Mouse (Mus musculus) heart, embryonic 13.5 days (tissue): ENCODE measurements at regions not wholly inside any gene's neighbourhood (a gene's known extent, or its start where the extent isn't known, plus 50 kb on each side); places are given as distances from the start of the nearest gene placed in this dataset.

Source experiments
- ATAC-seq: fragments of 200-750 bp; cut with Nextera tagmentation; 2 replicates; pipeline ENCODE4 v1.8.0; 2017; ENCODE audit warnings: moderate TSS enrichment; ENCODE audit not compliant: insufficient number of reproducible peaks, low FRiP score, low TSS enrichment; ENCODE audit errors: extremely low read depth
- H3K27ac ChIP-seq: fragments of 300-500 bp; sonication (generic); replicated peaks from 2 replicates; pipeline ENCODE4 v1.5.1; 2015; ENCODE audit warnings: moderate library complexity, mild to moderate bottlenecking, inconsistent platforms
- H3K27me3 ChIP-seq: fragments of 300-500 bp; sonication (generic); replicated peaks from 2 replicates; pipeline ENCODE4 v1.6.1; 2015; ENCODE audit warnings: mild to moderate bottlenecking, inconsistent platforms
- H3K36me3 ChIP-seq: fragments of 300-500 bp; sonication (generic); 2 replicates; pipeline ENCODE4 v1.6.1; 2015; ENCODE audit warnings: mild to moderate bottlenecking, inconsistent platforms
- H3K4me1 ChIP-seq: fragments of 300-500 bp; sonication (generic); 2 replicates; pipeline ENCODE4 v1.6.1; 2015; ENCODE audit warnings: inconsistent platforms
- H3K4me2 ChIP-seq: fragments of 300-500 bp; sonication (generic); 2 replicates; pipeline ENCODE4 v1.6.1; 2015; ENCODE audit warnings: inconsistent platforms, mild to moderate bottlenecking, moderate library complexity
- H3K4me3 ChIP-seq: fragments of 300-500 bp; sonication (generic); 2 replicates; pipeline ENCODE4 v1.5.1; 2015; ENCODE audit warnings: moderate library complexity, mild to moderate bottlenecking, inconsistent platforms
- H3K9ac ChIP-seq: fragments of 300-500 bp; sonication (generic); 2 replicates; pipeline ENCODE4 v1.6.1; 2015; ENCODE audit warnings: inconsistent platforms, mild to moderate bottlenecking, moderate library complexity
- H3K9me3 ChIP-seq: fragments of 300-500 bp; sonication (generic); 2 replicates; pipeline ENCODE4 v1.6.1; 2016; ENCODE audit warnings: inconsistent platforms
- WGBS: fragments of 180-500 bp; shearing (Covaris S2); methylation state at CpG from one replicate; pipeline ENCODE4 v1.1.7; 2015; ENCODE audit warnings: mixed read lengths; 5-methylcytosine and 5-hydroxymethylcytosine counted together

- Histone ChIP-seq H3K27ac (no peak overlapping the region), H3K4me1 (no peaks in the 10 kb centered on the region), H3K4me2 (no peak overlapping the region), H3K9ac (no peak overlapping the region), H3K4me3 (no peak overlapping the region), H3K36me3 (no peaks in the 10 kb centered on the region), H3K9me3 (no peaks in the 10 kb centered on the region), H3K27me3 (no peaks in the 10 kb centered on the region)
- ATAC-seq = no peak
- 57% methylated on average over 6 of the region's 6 CpGs for WGBS
Observed at GRCm38 (mm10) chr16:65718791-65719472, 96.1 kb upstream of the Vgll3 start.

GRCm38 (mm10) chr16:65720953-65721352 is 94.1 kb upstream of the Vgll3 start:
- no peaks in the 10 kb centered on the region for H3K4me1 ChIP-seq
- no peaks in the 10 kb centered on the region for H3K27me3 ChIP-seq
- H3K36me3 ChIP-seq = no peaks in the 10 kb centered on the region
- no peak overlapping the region for H3K9ac ChIP-seq
- no peaks in the 10 kb centered on the region for H3K9me3 ChIP-seq
- no peak overlapping the region for H3K27ac ChIP-seq
- WGBS = 57% methylated on average over 4 of the region's 4 CpGs
- no peak overlapping the region for H3K4me3 ChIP-seq
- H3K4me2 ChIP-seq = no peak overlapping the region
- ATAC-seq = no peak

- Histone ChIP-seq H3K27me3 (no peaks in the 10 kb centered on the region), H3K4me1 (no peaks in the 10 kb centered on the region), H3K4me3 (no peak overlapping the region), H3K9ac (no peak overlapping the region), H3K36me3 (no peaks in the 10 kb centered on the region), H3K27ac (no peak overlapping the region), H3K9me3 (no peaks in the 10 kb centered on the region), H3K4me2 (no peak overlapping the region)
- no peak for ATAC-seq
- WGBS = 65% methylated on average over 5 of the region's 5 CpGs
Observed at GRCm38 (mm10) chr16:65725559-65726269, 89.3 kb upstream of the Vgll3 start.

- no peak overlapping the region for H3K4me2 ChIP-seq
- H3K36me3 ChIP-seq = no peaks in the 10 kb centered on the region
- no peak overlapping the region for H3K27ac ChIP-seq
- WGBS = 62% methylated on average over 3 of the region's 3 CpGs
- no peak overlapping the region for H3K4me3 ChIP-seq
- ATAC-seq = no peak
- no peaks in the 10 kb centered on the region for H3K27me3 ChIP-seq
- H3K9ac ChIP-seq = no peak overlapping the region
- H3K4me1 ChIP-seq = no peaks in the 10 kb centered on the region
- no peaks in the 10 kb centered on the region for H3K9me3 ChIP-seq
Observed at GRCm38 (mm10) chr16:65726289-65726688, 88.8 kb upstream of the Vgll3 start.

GRCm38 (mm10) chr16:65729322-65729721 is 85.7 kb upstream of the Vgll3 start:
- no peaks in the 10 kb centered on the region for H3K4me1 ChIP-seq
- no peak overlapping the region for H3K27ac ChIP-seq
- 77% methylated on average over 4 of the region's 4 CpGs for WGBS
- H3K4me2 ChIP-seq = no peak overlapping the region
- no peak overlapping the region for H3K4me3 ChIP-seq
- no peak overlapping the region for H3K9ac ChIP-seq
- H3K9me3 ChIP-seq = no peaks in the 10 kb centered on the region
- no peak for ATAC-seq
- no peaks in the 10 kb centered on the region for H3K36me3 ChIP-seq
- H3K27me3 ChIP-seq = no peaks in the 10 kb centered on the region

- H3K27me3 ChIP-seq = no peaks in the 10 kb centered on the region
- no peak overlapping the region for H3K4me2 ChIP-seq
- 68% methylated on average over 3 of the region's 3 CpGs for WGBS
- H3K36me3 ChIP-seq = no peaks in the 10 kb centered on the region
- ATAC-seq = no peak
- H3K4me3 ChIP-seq = no peak overlapping the region
- no peaks in the 10 kb centered on the region for H3K4me1 ChIP-seq
- no peak overlapping the region for H3K9ac ChIP-seq
- no peak overlapping the region for H3K27ac ChIP-seq
- H3K9me3 ChIP-seq = no peaks in the 10 kb centered on the region
Observed at GRCm38 (mm10) chr16:65739652-65740051, 75.4 kb upstream of the Vgll3 start.

GRCm38 (mm10) chr16:65742951-65743350 is 72.1 kb upstream of the Vgll3 start:
- H3K36me3 ChIP-seq = no peaks in the 10 kb centered on the region
- no peak for ATAC-seq
- no peak overlapping the region for H3K27ac ChIP-seq
- H3K4me1 ChIP-seq = no peaks in the 10 kb centered on the region
- no peak overlapping the region for H3K4me3 ChIP-seq
- no peaks in the 10 kb centered on the region for H3K27me3 ChIP-seq
- H3K4me2 ChIP-seq = no peak overlapping the region
- no peak overlapping the region for H3K9ac ChIP-seq
- no peaks in the 10 kb centered on the region for H3K9me3 ChIP-seq

GRCm38 (mm10) chr16:65755667-65756066 is 59.4 kb upstream of the Vgll3 start:
- Histone ChIP-seq H3K9me3 (no peaks in the 10 kb centered on the region), H3K4me1 (no peaks in the 10 kb centered on the region), H3K4me3 (no peak overlapping the region), H3K9ac (no peak overlapping the region), H3K27me3 (no peaks in the 10 kb centered on the region), H3K36me3 (no peaks in the 10 kb centered on the region), H3K4me2 (no peak overlapping the region), H3K27ac (no peak overlapping the region)
- WGBS = 61% methylated on average over 2 of the region's 2 CpGs
- no peak for ATAC-seq
